Mouse (Mus musculus) stomach, embryonic 15.5 days (tissue): ENCODE measurements around the gene Spop. TPM values are rescaled to one million over a fixed set of nuclear protein-coding genes. Genes with fewer than 3 reads are reported as not detected.

Source experiments
- ATAC-seq: fragments of 200-750 bp; cut with Nextera tagmentation; 2 replicates; pipeline ENCODE4 v1.8.0; 2017; ENCODE audit warnings: low read depth, moderate number of reproducible peaks, moderate TSS enrichment; ENCODE audit not compliant: insufficient read depth, low FRiP score
- H3K27ac ChIP-seq: fragments of 300-500 bp; sonication (generic); 2 replicates; pipeline ENCODE4 v1.5.1; 2015; ENCODE audit warnings: mild to moderate bottlenecking, inconsistent platforms
- H3K27me3 ChIP-seq: fragments of 300-500 bp; sonication (generic); replicated peaks from 2 replicates; pipeline ENCODE4 v1.6.1; 2015; ENCODE audit warnings: inconsistent platforms
- H3K36me3 ChIP-seq: fragments of 300-500 bp; sonication (generic); 2 replicates; pipeline ENCODE4 v1.6.1; 2015; ENCODE audit warnings: inconsistent platforms
- H3K4me1 ChIP-seq: fragments of 300-500 bp; sonication (generic); 2 replicates; pipeline ENCODE4 v1.6.1; 2015; ENCODE audit warnings: inconsistent platforms
- H3K4me2 ChIP-seq: fragments of 300-500 bp; sonication (generic); 2 replicates; pipeline ENCODE4 v1.6.1; 2015; ENCODE audit warnings: mild to moderate bottlenecking, inconsistent platforms
- H3K4me3 ChIP-seq: fragments of 300-500 bp; sonication (generic); replicated peaks from 2 replicates; pipeline ENCODE4 v1.5.1; 2015; ENCODE audit warnings: inconsistent platforms
- H3K9ac ChIP-seq: fragments of 300-500 bp; sonication (generic); 2 replicates; pipeline ENCODE4 v1.6.1; 2015; ENCODE audit warnings: inconsistent platforms
- H3K9me3 ChIP-seq: fragments of 300-500 bp; sonication (generic); 2 replicates; pipeline ENCODE4 v1.6.1; 2016; ENCODE audit warnings: inconsistent platforms
- WGBS: fragments of 180-500 bp; shearing (Covaris S2); methylation state at CpG from one replicate; pipeline ENCODE4 v1.1.7; 2015; 5-methylcytosine and 5-hydroxymethylcytosine counted together
- polyA plus RNA-seq: library from polyadenylated mRNA; unstranded; fragments of >200 nt; fragmentation: Nextera tagmentation; extraction: Ambion mirVana; gene quantifications from 2 replicates; pipeline ENCODE4 v1.2.1, GENCODE M21; 2015

The Spop gene
- polyA plus RNA-seq, 1 experiment from 2014 or later, result 142 TPM

GRCm38 (mm10) chr11:95516491-95516911 is 102.6 kb downstream of the Spop start:
- H3K4me3 ChIP-seq, result no peak overlapping the region
- 9% methylated on average over 5 of the region's 5 CpGs for WGBS
- no peaks in the 10 kb centered on the region for H3K9me3 ChIP-seq
- no peaks in the 10 kb centered on the region for H3K36me3 ChIP-seq
- no peak overlapping the region for H3K4me2 ChIP-seq
- H3K4me1 ChIP-seq, result peaks cover 31% of the 10 kb centered on the region
- ATAC-seq, result no peak
- H3K9ac ChIP-seq, result no peak overlapping the region
- peaks cover 36% of the 10 kb centered on the region for H3K27me3 ChIP-seq
- H3K27ac ChIP-seq, result no peak overlapping the region

- Histone ChIP-seq H3K27me3 (peaks cover 34% of the 10 kb centered on the region), H3K9me3 (no peaks in the 10 kb centered on the region), H3K4me2 (no peak overlapping the region), H3K27ac (no peak overlapping the region), H3K36me3 (no peaks in the 10 kb centered on the region), H3K4me3 (no peak overlapping the region), H3K9ac (no peak overlapping the region), H3K4me1 (peaks cover 32% of the 10 kb centered on the region)
- ATAC-seq, result no peak
- 45% methylated on average over 6 of the region's 6 CpGs for WGBS
These were observed 103.3 kb downstream of the Spop start for GRCm38 (mm10) chr11:95517162-95517561.

GRCm38 (mm10) chr11:95519299-95519698 is 105.4 kb downstream of the Spop start:
- WGBS, result 59% methylated on average over 10 of the region's 10 CpGs
- no peak overlapping the region for H3K9ac ChIP-seq
- ATAC-seq, result no peak
- H3K27ac ChIP-seq, result no peak overlapping the region
- no peak overlapping the region for H3K4me3 ChIP-seq
- no peak overlapping the region for H3K4me2 ChIP-seq
- H3K27me3 ChIP-seq, result peaks cover 20% of the 10 kb centered on the region
- H3K4me1 ChIP-seq, result peaks cover 22% of the 10 kb centered on the region
- no peaks in the 10 kb centered on the region for H3K9me3 ChIP-seq
- H3K36me3 ChIP-seq, result no peaks in the 10 kb centered on the region

- Histone ChIP-seq H3K4me2 (no peak overlapping the region), H3K36me3 (no peaks in the 10 kb centered on the region), H3K9ac (no peak overlapping the region), H3K4me1 (peaks cover 16% of the 10 kb centered on the region), H3K27me3 (peaks cover 13% of the 10 kb centered on the region), H3K27ac (no peak overlapping the region), H3K9me3 (no peaks in the 10 kb centered on the region), H3K4me3 (no peak overlapping the region)
- ATAC-seq, result no peak
- WGBS, result 55% methylated on average over 3 of the region's 3 CpGs
These were observed 106.1 kb downstream of the Spop start for GRCm38 (mm10) chr11:95519996-95520395.

GRCm38 (mm10) chr11:95520456-95521072 is 106.7 kb downstream of the Spop start:
- 7% methylated on average over 27 of the region's 27 CpGs for WGBS
- Histone ChIP-seq H3K9ac (no peak overlapping the region; the same call in 1 of the 2 replicates), H3K36me3 (no peaks in the 10 kb centered on the region), H3K4me2 (peak overlapping the region; percentile 63), H3K9me3 (no peaks in the 10 kb centered on the region), H3K27ac (no peak overlapping the region), H3K27me3 (peaks cover 7% of the 10 kb centered on the region), H3K4me3 (peak overlapping the region; percentile 38), H3K4me1 (peaks cover 11% of the 10 kb centered on the region; the same call in 1 of the 2 replicates)
- ATAC-seq, result peak; percentile 56; the same call in 1 of the 2 replicates

- Histone ChIP-seq H3K36me3 (no peaks in the 10 kb centered on the region), H3K4me3 (peak overlapping the region; percentile 12; the same call in 1 of the 2 replicates), H3K4me1 (peaks cover 10% of the 10 kb centered on the region; the same call in 1 of the 2 replicates), H3K27me3 (0 out of 2 replicates have a peak, but pooled peaks cover under 1% of the 10 kb centered on the region), H3K9ac (no peak overlapping the region), H3K9me3 (no peaks in the 10 kb centered on the region), H3K27ac (no peak overlapping the region), H3K4me2 (peak overlapping the region; percentile 63)
- peak; percentile 44 for ATAC-seq
- WGBS, result 2% methylated on average over 13 of the region's 13 CpGs
These were observed 107.7 kb downstream of the Spop start for GRCm38 (mm10) chr11:95521563-95521962.

- Histone ChIP-seq H3K4me1 (no peaks in the 10 kb centered on the region), H3K4me2 (no peak overlapping the region), H3K4me3 (no peak overlapping the region), H3K27me3 (no peaks in the 10 kb centered on the region), H3K9ac (no peak overlapping the region), H3K27ac (no peak overlapping the region), H3K36me3 (no peaks in the 10 kb centered on the region), H3K9me3 (no peaks in the 10 kb centered on the region)
- no peak for ATAC-seq
- 78% methylated on average over 8 of the region's 8 CpGs for WGBS
These were observed 113.4 kb downstream of the Spop start for GRCm38 (mm10) chr11:95527307-95527706.

GRCm38 (mm10) chr11:95528231-95528630 is 114.4 kb downstream of the Spop start:
- Histone ChIP-seq H3K27me3 (no peaks in the 10 kb centered on the region), H3K4me2 (no peak overlapping the region), H3K4me1 (no peaks in the 10 kb centered on the region), H3K9me3 (no peaks in the 10 kb centered on the region), H3K27ac (no peak overlapping the region), H3K9ac (no peak overlapping the region), H3K4me3 (no peak overlapping the region), H3K36me3 (no peaks in the 10 kb centered on the region)
- WGBS, result 81% methylated on average over 3 of the region's 3 CpGs
- no peak for ATAC-seq

- Histone ChIP-seq H3K9ac (no peak overlapping the region), H3K4me2 (no peak overlapping the region), H3K27me3 (0 out of 2 replicates have a peak, but pooled peaks cover 5% of the 10 kb centered on the region), H3K9me3 (no peaks in the 10 kb centered on the region), H3K36me3 (no peaks in the 10 kb centered on the region), H3K4me3 (no peak overlapping the region), H3K27ac (no peak overlapping the region), H3K4me1 (0 out of 2 replicates have a peak, but pooled peaks cover 4% of the 10 kb centered on the region)
- 63% methylated on average over 13 of the region's 13 CpGs for WGBS
- no peak for ATAC-seq
These were observed 118.6 kb downstream of the Spop start for GRCm38 (mm10) chr11:95532353-95533072.

GRCm38 (mm10) chr11:95533484-95534160 is 119.7 kb downstream of the Spop start:
- no peak overlapping the region for H3K27ac ChIP-seq
- H3K27me3 ChIP-seq, result 0 out of 2 replicates have a peak, but pooled peaks cover 5% of the 10 kb centered on the region
- no peaks in the 10 kb centered on the region for H3K36me3 ChIP-seq
- WGBS, result 22% methylated on average over 24 of the region's 24 CpGs
- no peak overlapping the region for H3K9ac ChIP-seq
- H3K4me1 ChIP-seq, result 0 out of 2 replicates have a peak, but pooled peaks cover 8% of the 10 kb centered on the region
- no peaks in the 10 kb centered on the region for H3K9me3 ChIP-seq
- H3K4me2 ChIP-seq, result peak overlapping the region; percentile 41
- peak; percentile 77; the same call in 1 of the 2 replicates for ATAC-seq
- no peak overlapping the region for H3K4me3 ChIP-seq

- no peak overlapping the region for H3K27ac ChIP-seq
- H3K9me3 ChIP-seq, result no peaks in the 10 kb centered on the region
- WGBS, result 74% methylated on average over 15 of the region's 15 CpGs
- H3K4me1 ChIP-seq, result peaks cover 25% of the 10 kb centered on the region
- H3K36me3 ChIP-seq, result no peaks in the 10 kb centered on the region
- H3K9ac ChIP-seq, result no peak overlapping the region
- no peak overlapping the region for H3K4me3 ChIP-seq
- no peak overlapping the region for H3K4me2 ChIP-seq
- 0 out of 2 replicates have a peak, but pooled peaks cover 5% of the 10 kb centered on the region for H3K27me3 ChIP-seq
- ATAC-seq, result no peak
These were observed 124.7 kb downstream of the Spop start for GRCm38 (mm10) chr11:95538378-95539104.
